ENCODE assay signal across 8 mouse cellular contexts in the genomic region with DNA sequence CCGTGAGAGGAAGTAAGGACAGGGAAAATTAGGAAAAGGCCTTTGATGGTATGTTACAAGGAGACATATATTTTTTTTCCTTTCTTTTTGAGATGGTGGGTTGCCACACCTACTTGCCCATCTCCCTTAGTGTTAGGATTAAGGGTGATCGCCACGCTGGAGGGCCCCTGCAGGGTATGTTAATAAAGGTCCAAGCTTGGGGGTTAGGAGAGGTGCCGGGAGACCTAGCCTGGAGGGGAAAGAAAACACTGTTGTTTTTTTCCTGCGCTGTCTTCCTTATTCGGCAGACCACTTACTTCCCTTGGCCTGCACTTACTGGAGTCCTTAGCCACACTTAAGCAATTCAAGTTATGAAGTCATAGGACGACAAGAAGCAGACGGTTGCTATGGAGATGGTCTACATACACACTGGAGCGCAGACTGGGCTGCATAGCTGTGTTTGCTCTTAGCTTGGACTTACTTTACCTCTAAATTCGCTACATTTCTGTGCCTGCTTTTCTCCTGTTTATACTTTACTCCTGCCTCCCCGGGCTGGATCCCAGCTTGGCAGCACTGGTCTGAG. TPM values are rescaled to one million over a fixed set of nuclear protein-coding genes. Genes with fewer than 3 reads are reported as not detected.
A peak's percentile ranks its signal among the peaks of the same experiment; 100 is the strongest.
DNase-seq lines count a peak whose midpoint lies in the region; ATAC-seq and TF ChIP-seq lines count a peak whose summit lies in the region.

No protein-coding gene starts in this region.

- no peaks in the 10 kb centered on the region for H3K9me3 ChIP-seq in ES-E14 (ENCODE audit: control insufficient read depth, insufficient read depth, low read depth, low read length)
- H3K9me3 ChIP-seq in heart, postnatal 0 days (replicated peaks; ENCODE audit: control insufficient read depth, low read length), result no peaks in the 10 kb centered on the region

- H3K27me3 ChIP-seq in heart, postnatal 0 days (ENCODE audit: control insufficient read depth, insufficient read depth, low read length), result no peaks in the 10 kb centered on the region

- no peak for TF ChIP-seq EP300 in heart, postnatal 0 days (IDR thresholded peaks at IDR 0.05; ENCODE audit: low read depth)

- H3K36me3 ChIP-seq in ES-E14 (ENCODE audit: control insufficient read depth, insufficient read depth, low read length, poor library complexity, severe bottlenecking), result no peaks in the 10 kb centered on the region
- no peaks in the 10 kb centered on the region for H3K36me3 ChIP-seq in heart, postnatal 0 days (replicated peaks; ENCODE audit: control insufficient read depth, insufficient read depth, low read length)

- intact Hi-C loops in heart, postnatal 36 days (cut with DNase I), result no loop called here
- intact Hi-C loops in gastrocnemius, postnatal 36 days (cut with DNase I), result no loop called here

- WGBS in heart, postnatal 0 days, result 21% methylated on average over 11 of the region's 11 CpGs

- H3K27ac ChIP-seq in ES-E14 (ENCODE audit: insufficient read depth, low read depth, low read length, poor library complexity, severe bottlenecking), result peak overlapping the region; percentile 99
- H3K27ac ChIP-seq in heart, postnatal 0 days (ENCODE audit: low read depth), result peak overlapping the region; percentile 36; the same call in 1 of the 2 replicates

- ATAC-seq in heart, postnatal 0 days (ENCODE audit: insufficient read depth, low read depth), result no peak

- peak overlapping the region; percentile 71 for H3K9ac ChIP-seq in ES-E14 (ENCODE audit: insufficient read depth, low read depth, low read length, poor library complexity, severe bottlenecking)
- H3K9ac ChIP-seq in heart, postnatal 0 days (replicated peaks; ENCODE audit: low read depth, low read length), result no peak overlapping the region

- H3K4me3 ChIP-seq in ES-E14 (ENCODE audit: insufficient read depth in 1 of 2, low read depth in 1 of 2, low read length in 2 of 2, poor library complexity in 1 of 2, severe bottlenecking in 1 of 2), result peak overlapping the region; percentile 6 to 27; a peak in 3 of 4 replicates
- no peak overlapping the region for H3K4me3 ChIP-seq in heart, postnatal 0 days (ENCODE audit: low read depth, low read length)

- peaks cover 16 to 25% of the 10 kb centered on the region in 2 experiments; a peak in 3 of 4 replicates for H3K4me1 ChIP-seq in ES-E14 (ENCODE audit: control insufficient read depth in 2 of 2, insufficient read depth in 2 of 2, low read length in 2 of 2, poor library complexity in 1 of 2)
- H3K4me1 ChIP-seq in heart, postnatal 0 days (ENCODE audit: control insufficient read depth, insufficient read depth), result peaks cover 21% of the 10 kb centered on the region

- H3K4me2 ChIP-seq in heart, postnatal 0 days (ENCODE audit: low read depth, low read length), result no peak overlapping the region

- peak; percentile 70 to 74 for DNase-seq in heart, adult 18-20 months
- no peak for DNase-seq in heart, postnatal 36 days
- no peak for DNase-seq in ES-E14 (ENCODE audit: low read depth, low spot score)
- peak; percentile 76 for DNase-seq in heart, postnatal 0 days (ENCODE audit: low spot score)
- peak; percentile 91 for DNase-seq in lung, postnatal 36 days
- no peak for DNase-seq in frontal cortex, postnatal 36 days (ENCODE audit: low spot score in 2 of 2)
- DNase-seq in gastrocnemius, postnatal 36 days, result no peak
- DNase-seq in spleen, adult 18-20 months, result no peak

- in situ Hi-C loops in ES-E14 (cut with MboI; ENCODE audit: low sequenced_read_pairs in 2 of 2, unreplicated experiment in 2 of 2), result no loop called here

- no peak for TF ChIP-seq CTCF in heart, postnatal 0 days (IDR thresholded peaks at IDR 0.05; ENCODE audit: low read depth)

TF ChIP-seq in ES-E14, 5 proteins besides CTCF, POLR2A, EP300 and RAD21:
- no peak for TF ChIP-seq HCFC1 (IDR thresholded peaks at IDR 0.05; ENCODE audit: borderline replicate concordance, insufficient read depth, low read length)
- 0 out of 2 replicates have a peak, but pooled peaks have one; percentile 40 for TF ChIP-seq ZNF384 (IDR thresholded peaks at IDR 0.05; ENCODE audit: low read depth, low read length)
- 0 out of 2 replicates have a peak, but pooled peaks have one; percentile 21 for TF ChIP-seq CHD2 (IDR thresholded peaks at IDR 0.05; ENCODE audit: low read depth, low read length)

RNA-seq across cellular contexts. Expression of gene Mcl1, which starts 5.0 kb away (rescaled TPM):
- 100 to 1,000 TPM; 159 to 167 TPM for total RNA-seq in heart, adult 18-20 months (2021)
- 100 to 1,000 TPM; 151 to 156 TPM for total RNA-seq in heart, postnatal 36 days (2021)
- 207 and 253 TPM in 2 replicates for total RNA-seq in ES-E14 (2012; rRNA removed)
- 213 and 278 TPM in 2 replicates for total RNA-seq in heart, postnatal 0 days (2014; rRNA removed; ENCODE audit: low replicate concordance)
- polyA plus RNA-seq in heart, postnatal 0 days (2015; fragmentation: Nextera tagmentation; extraction: Ambion mirVana), result 50.1 and 51.9 TPM in 2 replicates
- total RNA-seq in gastrocnemius, postnatal 36 days (2021), result 100 to 1,000 TPM; 109 to 130 TPM

RNA-seq across cellular contexts. Expression of gene Ensa, which starts 28.8 kb away (rescaled TPM):
- 10 to 100 TPM; 74.3 to 75.2 TPM for total RNA-seq in heart, adult 18-20 months (2021)
- total RNA-seq in heart, postnatal 36 days (2021), result 10 to 100 TPM; 73.0 to 75.0 TPM
- 54.1 and 56.8 TPM in 2 replicates for total RNA-seq in ES-E14 (2012; rRNA removed)
- total RNA-seq in heart, postnatal 0 days (2014; rRNA removed; ENCODE audit: low replicate concordance), result 43.3 and 49.6 TPM in 2 replicates
- polyA plus RNA-seq in heart, postnatal 0 days (2015; fragmentation: Nextera tagmentation; extraction: Ambion mirVana), result 38.5 and 40.6 TPM in 2 replicates
- total RNA-seq in gastrocnemius, postnatal 36 days (2021), result 10 to 100 TPM; 85.6 to 96.1 TPM

RNA-seq across cellular contexts. Expression of gene Adamtsl4, which starts 34.2 kb away (rescaled TPM):
- total RNA-seq in heart, adult 18-20 months (2021), result 10 to 100 TPM; 39.1 to 40.6 TPM
- total RNA-seq in heart, postnatal 36 days (2021), result 10 to 100 TPM; 62.2 to 67.6 TPM
- 1.9 and 5.0 TPM in 2 replicates for total RNA-seq in ES-E14 (2012; rRNA removed)
- 20.2 and 23.8 TPM in 2 replicates for total RNA-seq in heart, postnatal 0 days (2014; rRNA removed; ENCODE audit: low replicate concordance)
- 7.5 and 11.2 TPM in 2 replicates for polyA plus RNA-seq in heart, postnatal 0 days (2015; fragmentation: Nextera tagmentation; extraction: Ambion mirVana)
- total RNA-seq in gastrocnemius, postnatal 36 days (2021), result 10 to 100 TPM; 25.7 to 41.2 TPM

Comparison
In these comparisons a context has a peak if more than half of its experiments do, and no peak if none do; other contexts are left out.
1. DNase-seq: peak in heart, adult 18-20 months (2 of 2), heart, postnatal 0 days (single experiment) and lung, postnatal 36 days (single experiment); none in heart, postnatal 36 days (0 of 2), ES-E14 (single experiment), frontal cortex, postnatal 36 days (0 of 2), gastrocnemius, postnatal 36 days (0 of 2) and spleen, adult 18-20 months (0 of 2).